Mouse (Mus musculus) neutrophil, adult 5-6 weeks (primary cell): ENCODE results near the gene Atg10. TPM values are rescaled to one million over a fixed set of nuclear protein-coding genes. Genes with fewer than 3 reads are reported as not detected.
"Not testable (repeated sequence)": the region's sequence is repeated elsewhere in the genome, so short reads cannot be mapped to it uniquely, and the experiment has no call there.

Experiments
- ATAC-seq: fragments of 151-379, 151-347 bp; 2 replicates; pipeline ENCODE4 v1.8.0; 2017; ENCODE audit warnings: mild to moderate bottlenecking, moderate TSS enrichment; ENCODE audit not compliant: insufficient number of reproducible peaks, poor library complexity, low FRiP score, severe bottlenecking; ENCODE audit errors: extremely low read depth
- total RNA-seq: library from RNA; stranded (forward); fragments of 200-1000 nt; gene quantifications from 2 replicates; pipeline ENCODE4 v1.2.3, GENCODE M21; 2017

Gene Atg10
- total RNA-seq, 1 experiment from 2014 or later, result 3.1 TPM

DNA sequence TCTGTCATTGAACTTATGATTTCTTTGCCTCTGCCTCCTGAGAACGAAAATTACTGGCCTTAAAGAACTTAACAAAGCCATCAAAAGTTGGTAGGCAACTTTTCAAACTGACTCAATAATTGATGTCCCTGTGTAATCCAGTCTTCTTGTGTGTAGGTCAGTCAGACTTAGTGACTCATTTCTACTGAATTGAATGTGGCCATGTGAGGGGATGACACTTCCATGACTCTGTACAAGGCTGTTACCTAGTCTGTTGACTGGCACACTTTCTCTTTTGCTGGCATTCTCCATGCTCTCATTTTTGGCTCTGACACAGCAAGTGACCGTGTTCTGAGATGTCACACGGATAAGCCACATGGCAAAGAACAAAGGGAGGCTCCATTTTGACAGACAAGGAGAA lies 246.7 kb downstream of the Atg10 start:
- no peak for ATAC-seq

DNA sequence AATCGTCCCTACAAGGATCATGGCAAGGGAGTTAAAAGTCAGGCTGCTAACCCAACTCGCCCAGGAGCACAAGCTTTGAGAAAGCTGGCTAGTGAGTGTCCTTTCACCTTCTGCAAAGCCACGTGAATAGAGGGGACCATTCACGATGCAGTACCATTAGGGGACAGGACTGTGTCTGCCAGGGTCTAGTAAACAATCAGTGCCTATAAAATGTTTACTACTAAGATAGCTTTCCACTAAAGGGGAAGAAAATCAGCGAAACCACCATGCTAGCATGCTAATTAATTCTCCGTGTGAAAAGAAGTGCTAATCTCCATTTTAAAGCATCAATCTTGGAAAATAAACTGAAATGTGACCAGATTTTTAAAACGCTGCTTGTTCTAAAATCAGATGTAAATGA lies 250.4 kb downstream of the Atg10 start:
- no peak for ATAC-seq

DNA sequence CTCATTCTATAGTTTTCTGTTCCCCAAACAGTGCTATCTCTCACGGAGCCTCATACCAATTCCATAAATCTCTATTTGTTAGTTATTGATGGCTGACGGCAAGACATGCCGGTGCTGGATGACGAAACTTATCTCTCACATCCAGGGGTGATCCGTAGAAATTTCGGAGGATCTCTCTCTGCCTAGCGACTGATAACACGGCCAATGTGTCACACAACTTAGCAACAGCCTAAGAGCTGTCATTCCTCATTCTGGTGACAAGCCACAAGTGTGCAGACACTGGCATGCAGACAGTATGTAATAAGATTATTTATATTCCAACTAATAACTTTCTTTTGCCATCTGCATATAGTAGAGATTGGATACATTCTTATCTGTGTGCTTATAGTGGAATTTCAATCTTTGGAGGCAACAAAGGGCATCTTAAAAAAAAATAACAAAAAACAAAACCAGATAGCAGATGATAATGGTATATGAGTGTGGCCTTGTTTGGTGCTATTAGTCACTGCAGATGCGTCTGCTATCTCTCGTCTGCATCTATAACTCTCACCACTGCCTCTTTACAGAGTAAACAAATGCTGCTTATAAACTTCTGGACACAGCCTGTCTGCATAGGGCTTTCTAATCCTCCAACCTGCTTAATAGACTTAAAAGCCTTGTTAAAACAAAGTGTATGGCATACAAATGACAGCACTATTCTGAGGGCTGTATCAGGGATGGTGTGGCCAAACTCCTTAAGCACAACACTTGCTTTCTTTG lies 253.3 kb downstream of the Atg10 start:
- no peak for ATAC-seq

DNA sequence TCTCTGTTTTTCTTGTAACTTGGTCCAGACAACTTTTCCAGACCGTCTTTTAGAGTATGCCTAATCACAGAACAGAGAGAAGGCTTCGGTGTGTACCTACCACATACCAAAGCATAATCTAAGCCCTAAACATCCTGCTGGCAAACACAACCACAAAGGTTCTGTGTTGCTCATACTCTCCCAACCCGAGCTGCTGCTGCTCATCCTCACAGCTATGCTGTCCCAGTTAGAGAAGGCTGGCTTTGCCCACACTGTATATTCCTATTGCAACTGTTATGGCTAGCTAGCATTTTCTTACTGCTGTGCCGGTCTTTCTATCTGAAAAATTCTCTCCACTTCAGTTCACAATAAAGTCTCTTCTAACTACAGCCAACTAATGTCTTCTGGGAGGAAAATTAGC lies 254.8 kb downstream of the Atg10 start:
- no peak for ATAC-seq

DNA sequence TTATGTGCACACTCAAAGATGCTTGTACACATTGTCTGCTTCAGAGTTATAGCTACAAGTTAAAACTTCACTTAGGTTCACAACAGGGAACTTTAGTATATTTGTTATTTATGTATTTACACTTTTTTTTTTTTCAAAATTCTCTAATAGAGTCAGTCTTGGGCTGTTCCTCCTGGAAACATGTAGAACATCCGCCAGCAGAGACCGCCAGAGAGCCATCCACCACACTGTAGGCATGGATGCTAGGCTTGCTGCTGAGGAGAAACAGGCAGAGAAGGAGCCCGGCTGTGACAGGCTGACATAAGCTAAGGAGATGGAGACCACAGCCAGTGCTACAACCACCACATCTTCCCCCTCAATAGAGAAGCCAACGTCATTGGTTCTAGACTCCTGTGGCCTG lies 256.3 kb downstream of the Atg10 start:
- peak; percentile 70; the same call in 1 of the 2 replicates for ATAC-seq

DNA sequence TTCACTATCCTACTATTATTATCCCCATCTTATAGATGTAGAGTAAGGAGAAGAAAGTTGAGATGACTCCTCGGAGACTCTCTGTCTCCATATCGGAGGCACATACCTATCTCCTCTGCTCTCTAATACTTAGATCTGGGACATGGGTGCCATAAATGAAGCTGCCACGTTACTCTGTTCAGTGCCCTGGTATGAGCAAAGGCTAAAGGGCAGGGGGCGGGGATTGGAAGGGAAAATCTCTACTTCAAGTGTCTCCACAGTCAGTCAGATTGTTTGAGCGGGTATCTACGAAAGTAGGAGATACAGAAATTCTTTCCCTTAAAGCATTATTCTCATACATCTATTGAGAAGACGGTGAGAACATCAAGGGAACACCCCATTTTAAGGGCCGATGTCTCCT lies 257.8 kb downstream of the Atg10 start:
- ATAC-seq, result no peak

DNA sequence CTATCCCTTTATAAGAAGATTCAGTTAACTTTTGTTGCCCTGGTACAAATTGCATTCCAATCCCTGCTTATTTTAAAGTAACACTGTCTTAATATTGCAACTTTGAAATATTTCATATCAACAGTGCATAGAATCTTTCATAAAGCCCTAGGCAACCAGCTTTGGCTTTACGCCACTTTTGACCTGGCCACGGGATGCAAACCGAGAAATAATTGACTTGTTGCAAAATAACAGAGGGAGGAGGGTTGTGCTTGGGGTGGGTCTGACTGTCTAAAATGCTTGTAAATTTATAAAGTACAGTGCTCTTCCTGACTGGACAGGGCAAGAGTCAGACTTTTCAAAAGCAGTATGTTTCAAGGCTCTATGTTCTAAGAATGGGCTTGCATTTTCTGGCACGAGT lies 259.3 kb downstream of the Atg10 start:
- ATAC-seq, result no peak

DNA sequence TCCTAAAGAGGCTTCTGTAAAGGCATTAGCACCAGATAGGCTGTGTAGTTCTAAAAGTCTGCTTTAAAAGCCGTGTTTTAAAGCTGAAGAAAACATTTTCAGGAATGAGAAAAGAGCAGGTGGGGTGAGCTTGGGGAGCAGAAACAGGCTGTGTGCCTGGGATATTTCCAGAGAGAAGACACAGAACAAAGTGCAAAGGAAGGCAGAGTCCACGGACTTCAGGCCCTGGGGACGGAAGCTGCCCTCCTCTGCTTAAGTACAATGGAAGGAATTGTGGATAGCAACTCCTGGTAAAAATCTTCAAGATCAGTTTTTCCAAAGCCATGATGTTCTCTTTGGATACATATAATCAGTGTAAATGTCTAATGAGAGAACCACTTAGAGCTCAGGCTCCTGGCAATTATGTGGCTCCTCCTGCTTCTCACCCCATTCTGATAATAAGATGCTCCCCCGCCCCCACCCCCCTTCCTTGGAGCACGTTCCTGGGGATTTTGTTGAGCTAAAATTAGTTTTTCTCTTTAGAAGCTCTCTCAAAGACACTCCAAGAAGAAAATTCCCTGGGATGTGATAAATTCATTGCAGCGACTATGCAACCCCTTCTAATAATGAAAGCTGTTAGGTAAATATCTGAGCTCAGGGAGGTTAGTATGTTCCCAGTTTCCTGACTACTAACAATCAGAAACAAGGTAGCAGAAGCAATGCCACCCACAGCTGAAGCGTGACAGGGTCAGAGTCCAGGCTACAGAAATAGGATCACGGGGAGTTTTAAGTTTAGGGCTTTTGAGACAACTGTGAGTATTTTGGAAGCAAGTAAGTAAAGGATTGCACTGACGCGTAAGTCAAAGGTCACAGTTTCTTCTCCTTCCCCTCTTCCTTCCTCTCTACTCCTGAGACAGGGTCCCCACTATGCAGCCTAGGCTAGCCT lies 260.7 kb downstream of the Atg10 start:
- no peak for ATAC-seq

DNA sequence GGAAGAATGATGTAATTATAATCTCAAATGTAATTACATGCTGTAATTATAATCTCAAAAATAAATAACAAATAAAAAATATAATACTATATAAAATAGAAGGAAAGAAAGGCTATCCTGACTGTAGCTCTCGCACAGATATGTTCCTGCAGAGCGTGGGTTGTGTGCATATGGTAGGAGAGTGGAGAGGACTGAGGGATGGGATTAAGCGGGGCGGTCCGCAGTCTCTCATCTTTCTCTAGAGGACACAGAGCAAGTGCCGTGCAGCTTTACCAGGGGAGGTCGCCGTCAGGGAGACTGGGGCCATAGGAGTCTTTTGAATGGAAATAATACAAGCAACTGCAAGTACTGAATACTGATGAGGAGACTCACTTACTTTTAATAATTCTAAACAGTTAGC lies 263.2 kb downstream of the Atg10 start:
- no peak for ATAC-seq

DNA sequence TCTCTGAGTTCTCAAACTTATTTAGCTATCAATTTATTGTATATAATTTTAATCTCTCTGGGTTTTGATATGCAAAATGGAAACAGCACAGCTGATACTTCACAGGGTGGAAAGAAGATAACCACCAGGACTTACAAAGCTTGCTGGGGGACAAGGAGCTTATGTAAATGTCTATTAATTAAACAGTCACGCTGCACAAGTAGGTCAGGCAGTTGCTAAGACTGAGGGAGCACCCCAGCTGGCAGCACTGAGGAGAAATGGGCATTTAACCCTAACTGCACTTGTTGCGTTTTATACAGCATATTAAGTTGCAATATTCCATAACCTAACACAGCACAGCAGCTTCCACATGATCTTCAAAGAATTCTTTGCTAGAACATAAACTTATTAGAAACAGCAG lies 264.9 kb downstream of the Atg10 start:
- ATAC-seq, result no peak

DNA sequence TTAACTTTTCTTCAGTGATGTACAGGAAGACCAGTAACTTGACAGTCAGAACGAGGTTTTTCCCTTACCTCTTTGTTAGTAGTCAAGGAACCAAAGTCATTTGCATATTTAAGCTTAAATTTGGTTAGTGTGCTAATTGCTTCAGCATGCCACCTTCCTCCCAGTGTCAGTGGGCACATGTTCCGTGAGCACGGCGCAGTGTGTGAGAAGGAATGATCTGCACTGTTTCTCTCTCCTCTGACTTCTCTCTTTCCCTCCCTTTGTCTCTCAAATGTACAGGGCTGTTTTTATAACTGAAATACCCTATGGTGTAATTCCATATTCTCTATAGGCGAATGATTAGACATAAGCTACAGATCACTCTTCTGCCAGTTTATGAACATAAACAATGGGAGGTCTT lies 284.2 kb downstream of the Atg10 start:
- no peak for ATAC-seq

DNA sequence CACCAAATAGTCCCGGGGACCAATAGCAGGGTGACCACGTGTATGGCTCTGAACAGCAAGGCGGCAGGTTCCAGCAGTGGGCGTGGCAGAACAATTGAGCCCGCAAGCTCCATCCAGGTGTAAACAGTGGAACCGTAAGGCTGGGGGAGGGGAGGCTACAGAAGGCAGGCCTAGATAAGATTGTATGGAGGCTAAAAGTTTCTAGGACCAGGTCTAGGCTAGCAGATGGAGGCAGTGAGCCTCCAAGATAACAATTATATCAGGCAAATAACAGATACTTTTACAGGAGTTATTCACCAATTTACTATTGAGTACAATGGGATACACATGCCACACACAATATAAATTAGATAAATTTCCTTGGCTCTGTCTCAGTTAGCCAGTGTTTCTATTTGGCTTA lies 284.6 kb downstream of the Atg10 start:
- ATAC-seq, result no peak

DNA sequence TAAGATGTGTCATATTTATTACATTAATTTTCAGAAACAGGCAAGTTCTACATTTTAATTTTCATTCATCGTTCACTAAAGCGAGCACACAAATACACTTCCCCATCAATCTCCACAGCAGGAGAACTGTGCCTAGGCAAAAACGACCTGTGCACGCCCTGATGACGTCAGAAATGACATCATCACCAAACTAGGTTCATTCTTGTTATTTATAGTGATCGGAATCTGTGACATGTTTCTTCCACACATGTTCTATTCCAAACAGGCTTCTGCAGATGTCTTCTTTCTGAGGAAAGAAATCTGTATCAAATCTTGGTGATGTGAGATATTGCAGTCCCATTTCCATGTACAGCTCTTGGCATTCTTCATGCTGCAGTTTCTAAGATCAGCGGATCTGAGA lies 287.9 kb downstream of the Atg10 start:
- ATAC-seq, result no peak

DNA sequence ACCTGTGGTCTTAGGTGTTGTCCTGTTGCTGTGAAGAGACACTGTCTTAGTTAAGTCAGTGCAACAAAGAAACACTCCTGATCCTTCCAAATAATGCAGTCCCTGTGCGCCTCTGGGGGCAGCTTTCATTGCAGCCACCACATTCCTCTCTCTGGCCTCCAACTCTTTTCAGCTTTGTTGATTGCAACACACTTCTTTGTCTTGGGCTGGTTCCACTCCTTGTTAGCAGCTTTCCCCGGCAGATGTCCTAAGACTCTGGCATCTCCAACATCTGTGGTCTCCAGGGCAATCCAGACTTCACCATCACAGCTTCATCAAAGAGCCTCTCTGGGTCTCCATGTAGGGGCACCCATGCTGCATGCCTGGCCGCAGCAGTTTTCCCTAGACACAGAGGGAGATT lies 290.5 kb downstream of the Atg10 start:
- ATAC-seq, result no peak

DNA sequence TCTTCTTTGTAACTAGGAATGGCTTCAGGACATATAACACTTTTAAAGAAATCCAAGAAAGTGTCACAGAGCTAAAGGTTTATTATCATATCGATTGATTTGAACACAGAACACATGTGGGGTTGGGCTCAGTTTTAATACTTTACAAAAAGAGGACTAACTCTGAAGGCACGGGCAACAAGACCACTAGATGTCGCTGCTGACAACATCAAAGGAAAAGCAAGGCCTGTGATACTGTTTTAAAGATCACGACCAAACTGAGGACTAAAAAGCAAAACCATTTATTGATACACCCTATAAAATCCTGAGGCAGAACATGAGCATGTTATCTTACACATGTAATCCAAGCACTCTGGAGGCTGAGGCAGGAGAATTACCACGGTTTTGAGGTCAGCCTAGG lies 293.9 kb downstream of the Atg10 start:
- peak; percentile 76 for ATAC-seq

DNA sequence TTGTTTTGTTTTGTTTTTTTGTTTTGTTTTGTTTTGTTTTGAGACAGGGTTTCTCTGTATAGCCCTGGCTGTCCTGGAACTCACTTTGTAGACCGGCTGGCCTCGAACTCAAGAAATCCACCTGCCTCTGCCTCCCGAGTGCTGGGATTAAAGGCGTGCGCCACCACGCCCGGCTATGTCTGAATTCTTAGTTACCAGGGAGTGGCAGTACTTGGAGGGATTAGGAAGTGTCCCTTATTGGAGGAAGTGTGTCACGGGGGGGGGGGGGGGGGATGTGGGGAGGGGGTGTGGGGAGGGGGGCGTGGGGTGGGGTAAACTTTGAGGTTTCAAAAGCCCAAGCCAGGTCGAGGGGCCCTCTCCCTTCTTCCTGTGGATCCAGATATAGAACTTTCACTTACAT lies 295.5 kb downstream of the Atg10 start:
- not testable (repeated sequence) for ATAC-seq

DNA sequence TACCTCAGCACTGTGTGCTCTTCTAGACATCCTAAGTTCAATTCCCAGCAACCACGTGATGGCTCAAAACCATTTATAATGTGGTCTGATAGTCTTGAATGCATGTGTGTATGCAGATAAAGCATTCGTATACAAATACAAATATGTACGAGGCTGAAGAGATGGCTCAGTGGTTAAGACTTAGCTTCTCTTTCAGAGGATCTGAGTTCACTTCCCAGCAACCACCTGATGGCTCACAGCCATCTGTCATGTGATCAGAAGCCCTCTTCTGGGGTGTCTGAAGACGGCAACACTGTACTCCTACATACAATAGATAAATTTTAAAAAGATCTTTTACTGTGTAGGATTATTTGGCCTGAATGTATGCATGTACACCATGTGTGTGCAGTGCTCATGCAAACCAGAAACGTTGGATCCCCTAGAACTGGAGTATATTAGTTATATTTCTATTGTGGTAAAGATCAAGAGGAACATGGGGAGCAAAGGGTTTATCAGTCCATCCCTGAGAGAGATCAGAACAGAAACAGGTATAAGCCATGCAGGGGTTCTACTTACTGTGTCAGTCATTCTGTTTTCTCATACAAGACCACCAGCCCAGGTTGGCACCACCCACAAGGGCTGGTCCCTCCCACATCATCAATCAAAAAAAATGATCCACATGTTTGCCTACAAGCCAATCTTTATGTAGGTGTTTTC lies 296.7 kb downstream of the Atg10 start:
- ATAC-seq, result no peak

DNA sequence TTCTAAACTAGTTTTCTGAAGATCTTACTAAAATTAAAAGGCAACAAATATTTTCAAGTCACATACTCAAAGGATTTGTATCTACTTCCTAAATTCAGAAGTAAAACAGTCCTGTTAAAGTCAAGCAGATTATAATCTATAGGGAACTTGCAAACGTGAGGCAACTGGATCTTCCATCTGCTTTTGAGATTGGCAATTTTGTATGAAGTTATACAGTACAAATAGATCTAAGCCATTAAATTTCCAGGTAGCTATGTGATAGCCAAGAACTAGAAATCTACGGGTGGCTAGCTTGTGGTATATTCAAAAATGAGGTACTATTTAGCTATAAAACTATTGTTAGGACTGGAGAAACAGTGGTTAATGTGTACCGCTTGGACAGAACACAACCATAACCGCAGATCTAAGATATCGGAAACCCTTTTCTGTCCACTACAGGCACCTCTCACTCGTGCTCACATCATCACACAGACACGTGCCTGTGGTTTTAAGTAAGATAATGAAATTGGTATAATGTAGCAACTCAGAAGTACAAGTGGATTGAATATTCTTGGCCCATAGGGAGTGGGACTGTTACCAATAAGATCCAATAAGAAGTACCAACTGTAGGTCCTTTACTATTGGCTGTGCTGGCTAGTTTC lies 297.5 kb downstream of the Atg10 start:
- no peak for ATAC-seq

DNA sequence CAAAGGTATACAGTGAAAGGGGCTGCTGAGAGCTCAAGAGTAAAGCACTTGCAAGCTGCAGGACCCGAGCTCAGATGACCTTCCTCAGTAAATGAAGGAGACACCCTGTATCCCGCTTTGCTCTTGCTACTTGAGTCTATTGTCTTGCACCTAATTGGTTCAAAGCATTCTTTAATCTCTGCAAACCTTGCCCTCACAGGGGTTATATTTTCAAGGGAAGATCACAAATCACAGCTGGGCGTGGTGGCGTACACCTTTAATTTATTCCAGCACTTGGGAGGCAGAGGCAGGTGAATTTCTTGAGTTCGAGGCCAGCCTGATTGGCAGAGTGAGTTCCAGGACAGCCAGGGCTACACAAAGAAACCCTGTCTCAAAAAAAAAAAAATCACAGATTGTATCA lies 298.6 kb downstream of the Atg10 start:
- ATAC-seq, result no peak
